Mouse (Mus musculus) MEL (cell line): Measurements from ENCODE around the gene Ppp2r2c. TPM values are rescaled to one million over a fixed set of nuclear protein-coding genes. Genes with fewer than 3 reads are reported as not detected.

ENCODE experiments used
- DNase-seq: peaks from one replicate; pipeline ENCODE4 v3.0.0; 2011; ENCODE audit warnings: low read depth, low spot score
- H3K27ac ChIP-seq: 2 replicates; pipeline ENCODE4 v1.5.1; 2012; ENCODE audit warnings: low read depth, mild to moderate bottlenecking, control low read depth, low read length, moderate library complexity; ENCODE audit not compliant: control insufficient read depth
- H3K27me3 ChIP-seq, 2 experiments: fragments of 150-350 bp in 1 of 2; sonication (generic) in 1 of 2; 2 replicates each; pipeline ENCODE4 v1.6.1; 2012; ENCODE audit warnings: low read length in 2 of 2, mild to moderate bottlenecking in 2 of 2, improper control_type of control experiment in 1 of 2, moderate library complexity in 1 of 2; ENCODE audit not compliant: insufficient read depth in 2 of 2, control insufficient read depth in 1 of 2
- H3K36me3 ChIP-seq, 2 experiments: 2 replicates each; pipeline ENCODE4 v1.6.1; 2012 to 2014; ENCODE audit warnings: low read length in 2 of 2, improper control_type of control experiment in 1 of 2, inconsistent platforms in 1 of 2, mild to moderate bottlenecking in 1 of 2; ENCODE audit not compliant: insufficient read depth in 2 of 2, control insufficient read depth in 1 of 2
- H3K4me1 ChIP-seq, 2 experiments: fragments of 150-350 bp in 1 of 2; sonication (generic) in 1 of 2; 2 replicates each; pipeline ENCODE4 v1.6.1; 2012; ENCODE audit warnings: low read length in 2 of 2, improper control_type of control experiment in 1 of 2, mild to moderate bottlenecking in 1 of 2; ENCODE audit not compliant: insufficient read depth in 2 of 2, control insufficient read depth in 1 of 2
- H3K4me3 ChIP-seq, 2 experiments: fragments of 150-350 bp in 1 of 2; sonication (generic) in 1 of 2; 2 replicates each; pipeline ENCODE4 v1.5.1; 2012; ENCODE audit warnings: low read depth in 2 of 2, low read length in 2 of 2, mild to moderate bottlenecking in 2 of 2, moderate library complexity in 2 of 2, control low read depth in 1 of 2, improper control_type of control experiment in 1 of 2; ENCODE audit not compliant: control insufficient read depth in 1 of 2, insufficient read depth in 1 of 2
- H3K79me2 ChIP-seq: 2 replicates; pipeline ENCODE4 v1.6.1; 2012; ENCODE audit warnings: mild to moderate bottlenecking, low read length, moderate library complexity; ENCODE audit not compliant: control insufficient read depth, poor library complexity, insufficient read depth
- H3K9ac ChIP-seq: 2 replicates; pipeline ENCODE4 v1.6.1; 2012; ENCODE audit warnings: low read depth, mild to moderate bottlenecking, control low read depth, low read length, moderate library complexity; ENCODE audit not compliant: control insufficient read depth, poor library complexity, severe bottlenecking
- H3K9me3 ChIP-seq: fragments of 150-350 bp; sonication (generic); replicated peaks from 2 replicates; pipeline ENCODE4 v1.6.1; 2012; ENCODE audit warnings: mild to moderate bottlenecking, low read length, improper control_type of control experiment, moderate library complexity; ENCODE audit not compliant: insufficient read depth
- BHLHE40 ChIP-seq: IDR thresholded peaks from 2 replicates; pipeline ENCODE4 v1.6.1; 2012; ENCODE audit warnings: low read depth, mild to moderate bottlenecking, inconsistent platforms, low read length, improper control_type of control experiment, borderline replicate concordance
- CHD2 ChIP-seq: IDR thresholded peaks from 2 replicates; pipeline ENCODE4 v1.6.1; 2011; ENCODE audit warnings: low read length, improper control_type of control experiment
- E2F4 ChIP-seq: IDR thresholded peaks from 2 replicates; pipeline ENCODE4 v1.6.1; 2011; ENCODE audit warnings: low read depth, low read length, improper control_type of control experiment, borderline replicate concordance
- ELF1 ChIP-seq: IDR thresholded peaks from 2 replicates; pipeline ENCODE4 v1.6.1; 2014; ENCODE audit warnings: low read depth, mild to moderate bottlenecking, inconsistent platforms, low read length, improper control_type of control experiment, moderate library complexity
- EP300 ChIP-seq, 2 experiments: IDR thresholded peaks; 2 replicates each; pipeline ENCODE4 v1.6.1; 2011; ENCODE audit warnings: improper control_type of control experiment in 2 of 2, low read length in 2 of 2, low read depth in 1 of 2, mild to moderate bottlenecking in 1 of 2
- GABPA ChIP-seq: IDR thresholded peaks from 2 replicates; pipeline ENCODE4 v1.6.1; 2012; ENCODE audit warnings: low read depth, mild to moderate bottlenecking, inconsistent platforms, low read length, improper control_type of control experiment, moderate library complexity
- JUND ChIP-seq: IDR thresholded peaks from 2 replicates; pipeline ENCODE4 v1.6.1; 2011; ENCODE audit warnings: low read depth, mild to moderate bottlenecking, improper control_type of control experiment, low read length
- MAFK ChIP-seq: IDR thresholded peaks from 2 replicates; pipeline ENCODE4 v1.6.1; 2011; ENCODE audit warnings: low read depth, mild to moderate bottlenecking, low read length, improper control_type of control experiment, borderline replicate concordance
- MAZ ChIP-seq: IDR thresholded peaks from 2 replicates; pipeline ENCODE4 v1.6.1; 2012; ENCODE audit warnings: low read depth, mild to moderate bottlenecking, inconsistent platforms, low read length, improper control_type of control experiment
- MXI1 ChIP-seq: IDR thresholded peaks from 2 replicates; pipeline ENCODE4 v1.6.1; 2011; ENCODE audit warnings: mild to moderate bottlenecking, low read depth, low read length, improper control_type of control experiment
- MYB ChIP-seq: IDR thresholded peaks from 2 replicates; pipeline ENCODE4 v1.6.1; 2011; ENCODE audit warnings: mild to moderate bottlenecking, low read depth, low read length, improper control_type of control experiment
- NELFE ChIP-seq: IDR thresholded peaks from 2 replicates; pipeline ENCODE4 v1.6.1; 2011; ENCODE audit warnings: low read depth, low read length, improper control_type of control experiment
- POLR2AphosphoS2 ChIP-seq: IDR thresholded peaks from 2 replicates; pipeline ENCODE4 v1.6.1; 2011; ENCODE audit warnings: low read length, improper control_type of control experiment
- RCOR1 ChIP-seq: IDR thresholded peaks from 2 replicates; pipeline ENCODE4 v1.6.1; 2012; ENCODE audit warnings: low read depth, mild to moderate bottlenecking, inconsistent platforms, low read length, improper control_type of control experiment
- TCF12 ChIP-seq: IDR thresholded peaks from 2 replicates; pipeline ENCODE4 v1.6.1; 2014; ENCODE audit warnings: low read depth, mild to moderate bottlenecking, inconsistent platforms, low read length, improper control_type of control experiment, moderate library complexity
- polyA plus RNA-seq, 2 experiments: library from polyadenylated mRNA; stranded (reverse) in 1 of 2; unstranded in 1 of 2; fragments of >175 nt in 1 of 2; fragments of >200 nt in 1 of 2; gene quantifications; 2 replicates each; pipeline versions ENCODE4 v1.2.1 to v1.2.4; 2012; ENCODE audit warnings: low replicate concordance in 2 of 2, low read depth in 1 of 2; ENCODE audit not compliant: insufficient read length in 2 of 2, insufficient read depth in 1 of 2, missing spikeins in 1 of 2
- total RNA-seq: library from RNA; depleted of rRNA; stranded (reverse); fragments of 300-350 nt; gene quantifications from 2 replicates; pipeline ENCODE4 v1.2.3, GENCODE M21; 2012

The Ppp2r2c gene
- total and polyA plus RNA-seq, 3 experiments, result not detected

DNA sequence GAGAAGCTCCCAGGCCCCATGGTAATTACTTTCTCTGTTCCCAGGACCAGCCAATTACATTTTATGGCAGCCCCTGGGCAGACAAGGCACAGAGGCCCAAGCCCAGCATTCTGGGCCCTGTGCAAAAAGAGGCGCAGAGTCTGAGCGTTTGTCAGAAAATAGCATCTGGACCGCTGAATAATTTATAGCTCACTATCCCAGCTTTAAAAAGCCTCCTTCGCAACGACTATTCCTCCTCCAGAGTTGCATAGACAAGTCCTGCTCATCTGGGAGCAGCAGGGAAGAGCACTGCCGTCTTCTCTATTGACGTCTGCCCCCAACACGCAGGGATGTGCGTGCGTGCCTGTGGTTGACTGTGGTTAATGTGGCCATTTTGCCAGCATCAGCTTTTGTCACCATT, 23.8 kb upstream of the Ppp2r2c start:
- H3K79me2 ChIP-seq, result no peaks in the 10 kb centered on the region
- no peak overlapping the region for H3K27ac ChIP-seq
- TF ChIP-seq NELFE, result no peak
- no peak for TF ChIP-seq BHLHE40
- TF ChIP-seq MXI1, result no peak
- TF ChIP-seq GABPA, result no peak
- TF ChIP-seq POLR2AphosphoS2, result no peak
- no peak for TF ChIP-seq MYB
- no peak for TF ChIP-seq CHD2
- TF ChIP-seq EP300 (IDR thresholded peaks at IDR 0.05; ENCODE audit: low read depth in 1 of 2, low read length in 2 of 2), result no peak
- TF ChIP-seq TCF12, result no peak
- TF ChIP-seq ELF1, result no peak
- H3K4me3 ChIP-seq, result no peak overlapping the region
- H3K36me3 ChIP-seq, result no peaks in the 10 kb centered on the region
- no peak overlapping the region for H3K9ac ChIP-seq
- no peaks in the 10 kb centered on the region for H3K27me3 ChIP-seq
- no peak for DNase-seq
- no peaks in the 10 kb centered on the region for H3K4me1 ChIP-seq
- H3K9me3 ChIP-seq, result no peaks in the 10 kb centered on the region

DNA sequence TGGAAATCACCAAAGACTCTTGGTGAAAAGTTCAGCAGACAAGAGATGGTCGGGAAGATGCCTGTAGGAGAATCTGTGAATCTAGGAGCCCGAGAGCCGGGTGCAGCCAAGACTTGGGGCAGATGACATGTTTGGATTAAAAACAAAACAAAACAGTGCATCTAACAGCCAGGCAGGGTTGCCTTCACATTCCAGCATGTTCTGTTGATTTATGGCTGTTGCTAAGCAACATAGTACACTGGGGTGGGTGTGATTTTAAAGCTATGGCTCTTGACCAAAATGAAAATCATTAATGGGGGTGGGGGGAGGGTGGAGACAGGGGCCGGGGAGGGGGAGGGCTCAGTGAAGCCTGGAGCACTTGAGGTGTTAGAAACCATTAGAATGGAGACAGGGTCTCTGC, 16.7 kb upstream of the Ppp2r2c start:
- H3K79me2 ChIP-seq, result no peaks in the 10 kb centered on the region
- H3K4me1 ChIP-seq, result no peaks in the 10 kb centered on the region
- no peak overlapping the region for H3K4me3 ChIP-seq
- DNase-seq, result no peak
- no peak overlapping the region for H3K9ac ChIP-seq
- no peaks in the 10 kb centered on the region for H3K27me3 ChIP-seq
- TF ChIP-seq MAZ (no peak), NELFE (no peak), MAFK (no peak), E2F4 (no peak), JUND (no peak), CHD2 (no peak), RCOR1 (no peak)
- H3K27ac ChIP-seq, result no peak overlapping the region
- no peaks in the 10 kb centered on the region for H3K36me3 ChIP-seq
- H3K9me3 ChIP-seq, result no peaks in the 10 kb centered on the region

DNA sequence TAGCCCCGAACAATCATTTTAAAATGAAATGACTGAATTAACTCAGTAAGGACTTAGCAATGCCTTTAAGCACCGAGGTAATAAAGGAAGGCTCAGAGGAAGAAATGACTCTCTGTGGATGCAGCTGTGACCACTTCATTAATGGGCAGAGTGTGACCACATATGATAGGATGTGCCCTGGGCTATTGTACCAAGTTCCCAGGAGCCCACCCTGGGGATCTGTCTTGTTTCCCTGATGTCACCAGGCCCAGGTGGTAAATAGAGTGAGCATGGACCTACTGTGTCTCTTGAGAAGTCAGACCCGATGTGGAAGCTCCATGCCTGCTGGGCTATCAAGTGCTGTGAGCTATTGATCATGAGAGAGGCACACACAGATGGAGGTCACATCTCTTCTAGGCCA, 13.1 kb upstream of the Ppp2r2c start:
- H3K36me3 ChIP-seq, result no peaks in the 10 kb centered on the region
- no peaks in the 10 kb centered on the region for H3K9me3 ChIP-seq
- no peak overlapping the region for H3K9ac ChIP-seq
- DNase-seq, result no peak
- no peaks in the 10 kb centered on the region for H3K27me3 ChIP-seq
- no peak for TF ChIP-seq MYB
- no peak for TF ChIP-seq E2F4
- TF ChIP-seq, all 39 proteins: peak for 0
- Histone ChIP-seq H3K27ac (no peak overlapping the region), H3K79me2 (no peaks in the 10 kb centered on the region), H3K4me3 (no peak overlapping the region), H3K4me1 (no peaks in the 10 kb centered on the region)
